Mouse (Mus musculus) retina, postnatal 1 day (tissue): Measurements from ENCODE around the gene Bbs2.
A peak's percentile ranks its signal among the peaks of the same experiment; 100 is the strongest.
"Not testable (repeated sequence)": the region's sequence is repeated elsewhere in the genome, so short reads cannot be mapped to it uniquely, and the experiment has no call there.

Experiments used
- DNase-seq: peaks from one replicate; pipeline ENCODE4 v3.0.0-alpha.2; 2012

Gene Bbs2

GRCm38 (mm10) chr8:94098081-94098974 is at the start of gene Bbs2:
TSS of gene Bbs2 (minus strand) at chr8:94098928.
- DNase-seq, result peak; percentile 99

DNA sequence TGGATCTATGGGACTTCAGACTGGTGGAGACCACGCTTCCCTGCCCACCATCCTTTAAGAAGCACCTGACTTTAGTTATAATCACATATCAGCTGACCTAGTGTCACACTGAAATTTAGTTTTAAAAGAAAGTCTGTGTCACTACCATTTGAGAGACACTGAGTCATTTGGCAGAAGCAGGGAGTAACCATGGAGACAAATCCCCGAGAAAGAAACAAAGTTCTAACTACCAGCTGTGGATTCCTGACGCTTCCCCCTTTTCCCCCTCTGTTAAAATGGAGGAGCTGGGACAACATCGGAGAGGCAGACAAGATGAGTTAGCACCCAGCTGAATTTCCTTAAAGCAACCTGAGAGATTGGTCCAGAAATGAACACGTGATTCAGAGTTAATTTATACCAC is 49.5 kb upstream of the Bbs2 start:
- DNase-seq, result no peak

DNA sequence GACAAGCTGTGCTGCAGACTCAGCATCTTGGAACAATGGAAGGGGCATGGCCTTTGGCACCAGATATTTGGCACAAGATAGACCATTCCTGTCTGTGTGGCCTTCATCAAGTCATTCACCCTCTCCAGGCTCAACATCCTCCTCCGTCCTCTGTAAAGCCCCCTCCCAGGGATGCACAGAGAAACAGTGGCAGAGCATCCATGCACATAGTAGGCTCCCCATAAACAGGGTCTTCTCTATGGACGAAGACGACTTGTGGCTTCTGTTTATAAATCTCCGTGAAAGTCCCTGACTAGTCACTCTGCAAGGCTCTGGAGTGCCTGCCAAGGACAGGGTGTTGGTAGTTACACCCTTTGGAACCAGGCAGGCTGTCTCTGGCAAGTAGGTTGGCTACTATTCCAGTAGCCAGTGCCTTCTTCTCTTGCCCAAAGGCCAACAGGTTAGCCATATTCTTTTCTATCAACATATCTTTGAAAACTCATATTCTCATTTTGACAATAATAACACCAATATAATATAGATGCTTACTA is 41.6 kb upstream of the Bbs2 start:
- DNase-seq, result no peak

GRCm38 (mm10) chr8:94136933-94137332 is 38.2 kb upstream of the Bbs2 start, which contains the start of gene Mt4:
TSS of gene Mt4 (plus strand) at chr8:94137197.
- no peak for DNase-seq

DNA sequence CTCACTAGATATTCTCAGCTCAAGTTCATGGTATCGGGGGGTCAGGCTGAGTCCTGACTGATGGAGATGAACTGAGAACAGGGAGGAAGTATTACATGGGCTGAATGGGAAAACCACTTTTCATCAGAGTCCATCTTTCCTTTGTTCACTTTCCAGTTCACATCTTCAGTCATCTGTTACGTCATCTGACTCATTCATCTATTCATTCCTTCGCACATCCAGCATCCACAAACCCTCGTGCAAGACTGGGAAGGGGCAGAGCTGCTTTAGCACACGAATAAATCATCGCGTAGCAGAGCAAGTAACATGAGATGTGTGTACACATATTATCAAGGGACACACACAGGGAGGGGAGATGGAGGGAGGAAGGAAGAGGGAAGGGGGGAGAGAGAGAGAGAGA is 37.5 kb upstream of the Bbs2 start:
- DNase-seq, result no peak

DNA sequence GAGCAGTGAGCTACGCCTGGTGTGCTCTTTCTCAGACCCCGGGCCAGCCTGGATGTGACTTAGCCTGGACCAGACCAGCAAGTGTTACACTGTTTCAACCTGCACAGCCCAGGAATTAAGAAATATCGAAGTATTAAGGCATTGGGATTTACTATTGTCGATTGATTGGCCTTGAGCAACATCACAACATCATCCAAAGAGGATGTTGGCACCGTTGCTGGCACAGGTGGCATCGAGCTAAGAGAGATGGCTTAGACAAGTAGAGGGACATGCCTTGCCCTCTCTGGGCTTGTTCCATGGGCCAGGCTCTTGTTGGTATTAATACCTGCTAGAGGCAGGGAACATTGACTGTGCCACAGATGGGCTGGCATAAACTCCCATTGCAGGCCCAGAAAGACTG is 36.8 kb upstream of the Bbs2 start:
- DNase-seq, result no peak

DNA sequence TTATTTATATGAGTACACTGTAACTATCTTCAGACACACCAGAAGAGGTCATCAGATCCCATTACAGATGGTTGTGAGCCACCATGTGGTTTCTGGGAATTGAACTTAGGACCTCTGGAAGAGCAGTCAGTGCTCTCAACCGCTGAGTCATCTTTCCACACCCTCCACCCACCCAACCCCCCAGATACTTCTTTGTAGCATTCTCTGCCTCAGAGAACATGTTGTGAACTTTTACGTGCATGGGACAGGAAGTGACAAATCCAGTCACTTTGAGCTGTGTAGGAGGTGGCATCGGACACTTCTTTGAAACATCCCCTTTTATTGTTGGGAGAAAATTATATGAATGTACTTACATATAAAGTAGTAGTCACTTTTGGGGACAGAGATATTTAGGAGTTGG is 35.9 kb upstream of the Bbs2 start:
- DNase-seq, result not testable (repeated sequence)

DNA sequence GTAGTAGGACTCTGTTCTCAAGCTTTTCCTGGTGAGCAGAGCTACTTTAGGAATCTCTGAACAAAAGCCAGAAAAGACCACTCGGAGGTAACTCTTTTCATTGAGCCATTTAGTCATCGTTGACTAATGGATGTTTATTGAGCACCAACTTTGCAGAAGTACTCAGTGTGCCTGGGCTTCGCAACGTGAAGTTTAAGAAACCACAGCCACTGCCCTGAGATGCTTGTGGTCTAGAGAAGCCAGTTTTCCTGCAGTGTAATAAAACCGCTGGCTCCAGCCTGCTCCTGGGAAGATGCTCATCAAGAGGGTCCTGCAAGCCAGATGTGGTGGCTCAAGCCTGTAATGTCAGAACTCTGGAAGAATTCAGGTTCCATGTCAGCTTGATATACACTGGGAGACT is 33.4 kb upstream of the Bbs2 start:
- no peak for DNase-seq

- no peak for DNase-seq
Observed at GRCm38 (mm10) chr8:94130126-94130525, 31.4 kb upstream of the Bbs2 start.

GRCm38 (mm10) chr8:94129133-94129789 is 30.5 kb upstream of the Bbs2 start:
- no peak for DNase-seq

GRCm38 (mm10) chr8:94127711-94128110 is 29.0 kb upstream of the Bbs2 start:
- peak; percentile 71 for DNase-seq

GRCm38 (mm10) chr8:94122711-94123468 is 24.2 kb upstream of the Bbs2 start:
- no peak for DNase-seq

- no peak for DNase-seq
Observed at GRCm38 (mm10) chr8:94121625-94122024, 22.9 kb upstream of the Bbs2 start.

DNA sequence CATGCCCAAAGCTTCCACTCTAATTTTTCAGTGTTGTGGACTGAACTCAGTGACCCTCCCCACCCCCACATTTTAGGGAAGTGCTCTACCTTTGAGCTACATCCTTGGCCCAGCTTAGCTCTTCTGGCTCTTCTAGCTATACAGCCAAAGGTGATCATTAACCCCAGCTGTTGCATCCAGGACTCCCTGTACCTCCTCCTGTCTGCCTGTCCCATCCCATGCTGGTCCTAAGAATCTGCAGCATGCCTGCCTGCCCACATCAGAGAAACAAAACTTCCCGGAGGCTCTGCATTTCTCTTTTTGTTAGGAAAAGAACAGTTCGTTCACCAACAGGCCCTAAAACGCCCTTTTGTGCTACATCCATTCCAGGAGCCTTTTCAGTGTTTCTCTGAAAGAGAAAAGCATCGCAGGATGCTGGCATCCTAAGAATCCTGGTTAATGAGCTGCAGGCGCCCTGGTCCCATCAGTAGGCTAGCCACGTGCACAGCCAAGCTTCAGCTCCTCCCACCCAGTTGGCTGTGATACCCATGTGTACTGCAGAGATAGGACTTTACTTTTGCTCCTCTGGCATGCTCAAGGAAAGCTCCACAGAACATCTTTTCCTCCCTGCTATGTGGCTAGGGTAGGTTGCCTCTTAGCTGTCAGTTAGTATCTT is 20.2 kb upstream of the Bbs2 start:
- DNase-seq, result peak; percentile 48

DNA sequence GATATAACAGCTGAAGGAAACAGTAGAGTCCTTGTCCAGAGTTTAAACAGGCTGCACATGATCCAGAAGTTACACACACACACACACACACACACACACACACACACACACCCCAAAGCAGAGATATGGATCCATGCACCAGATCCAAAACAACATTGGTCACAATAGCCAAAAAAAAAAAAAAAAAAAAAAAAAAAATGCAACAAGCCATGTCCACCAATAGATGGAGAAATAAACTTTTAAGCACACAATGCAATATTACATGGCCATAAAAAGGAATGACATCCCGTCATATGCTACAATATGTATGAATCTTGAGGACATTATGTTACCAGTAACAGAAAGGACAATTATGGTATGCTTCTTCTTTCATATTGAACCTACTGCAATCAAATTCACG is 15.2 kb upstream of the Bbs2 start:
- DNase-seq, result no peak

DNA sequence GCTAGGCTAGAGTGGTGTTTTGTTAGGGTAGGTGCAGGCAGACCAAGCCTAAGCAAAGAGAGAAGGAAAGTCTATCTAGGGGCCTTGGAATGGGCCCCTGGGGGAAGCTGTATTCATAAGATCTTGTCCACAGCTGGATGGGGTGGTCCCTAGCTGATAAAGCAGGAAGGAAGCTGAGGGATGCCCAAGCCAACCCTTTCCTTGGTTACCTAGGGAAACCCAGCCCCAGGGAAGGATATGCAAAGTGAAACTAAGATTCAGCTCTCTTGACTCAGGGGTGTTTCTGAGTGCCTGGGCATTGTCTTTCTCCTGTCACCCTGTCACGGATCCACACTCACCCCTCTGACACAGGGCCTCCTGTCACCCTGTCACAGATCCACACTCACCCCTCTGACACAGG is 14.7 kb upstream of the Bbs2 start:
- no peak for DNase-seq

DNA sequence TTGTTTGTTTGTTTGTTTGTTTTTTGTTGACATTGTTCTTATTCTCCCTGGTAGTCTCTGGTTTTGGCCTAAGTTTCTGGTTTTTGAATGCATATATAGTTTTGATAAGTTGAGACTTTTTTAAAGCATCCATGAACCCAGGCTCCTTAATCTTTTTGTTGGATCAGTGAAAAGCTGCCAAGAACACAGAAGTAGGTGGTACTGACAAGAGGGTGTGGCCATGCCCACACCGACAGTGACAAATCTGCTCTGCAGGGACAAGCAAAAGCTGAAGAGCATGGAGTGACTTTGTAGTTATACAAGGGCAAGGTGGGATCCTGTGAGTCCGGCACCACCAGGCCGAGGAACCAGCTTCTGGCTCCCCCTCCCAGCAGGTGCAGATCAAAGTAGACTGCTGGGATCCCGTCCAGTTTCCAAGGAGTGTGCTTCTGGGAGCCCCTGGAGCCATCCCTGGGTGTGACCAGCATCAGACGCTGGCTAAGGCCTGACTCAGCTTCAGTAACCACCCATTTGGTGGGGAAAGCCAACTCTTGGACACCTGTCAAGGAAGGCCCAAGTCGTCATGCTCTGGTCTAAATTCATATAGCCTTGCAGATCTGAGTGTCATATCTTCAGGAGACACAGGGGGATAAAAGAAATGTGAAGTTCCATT is 11.9 kb upstream of the Bbs2 start:
- no peak for DNase-seq

- no peak for DNase-seq
Observed at GRCm38 (mm10) chr8:94109835-94110234, 11.1 kb upstream of the Bbs2 start.

GRCm38 (mm10) chr8:94109396-94109795 is 10.7 kb upstream of the Bbs2 start:
- no peak for DNase-seq

DNA sequence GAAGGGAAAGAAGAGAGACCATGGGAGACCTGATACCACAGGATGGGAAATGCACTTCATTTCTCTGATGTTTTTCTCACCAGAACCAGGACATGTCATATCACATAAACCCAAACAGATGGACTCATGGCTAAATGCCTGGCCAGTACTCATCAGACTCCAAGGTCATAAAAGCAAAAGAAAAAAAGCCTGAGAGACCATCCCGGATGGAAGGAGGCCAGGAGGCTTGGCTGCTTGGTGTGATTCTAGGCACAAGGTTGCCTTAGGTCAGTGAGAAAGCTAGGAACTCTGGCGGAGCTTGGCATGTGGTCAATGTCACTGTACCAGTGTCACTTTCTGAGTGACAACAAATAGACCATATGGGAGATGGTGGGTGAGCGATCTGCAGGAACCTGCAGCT is 9.1 kb upstream of the Bbs2 start:
- no peak for DNase-seq

DNA sequence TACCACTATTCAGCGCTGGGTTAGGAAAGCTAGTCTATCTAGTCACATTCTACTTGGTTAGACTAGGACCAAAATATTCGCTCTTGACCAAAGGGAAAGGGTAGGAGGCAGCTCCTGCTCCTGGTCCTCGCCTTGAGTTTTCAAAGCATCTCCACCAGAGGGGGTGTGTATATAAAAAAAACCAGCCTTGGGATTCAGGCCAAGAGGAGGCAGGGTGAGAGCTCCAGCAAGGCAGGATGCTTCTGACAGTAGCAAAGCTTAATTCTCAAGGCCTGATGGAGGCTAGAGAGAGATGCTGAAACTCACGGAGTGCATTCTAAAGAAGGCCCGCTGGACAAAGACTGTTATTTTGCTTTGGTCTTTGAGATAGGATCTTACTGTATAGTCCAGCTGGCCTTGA is 5.4 kb upstream of the Bbs2 start:
- DNase-seq, result no peak

DNA sequence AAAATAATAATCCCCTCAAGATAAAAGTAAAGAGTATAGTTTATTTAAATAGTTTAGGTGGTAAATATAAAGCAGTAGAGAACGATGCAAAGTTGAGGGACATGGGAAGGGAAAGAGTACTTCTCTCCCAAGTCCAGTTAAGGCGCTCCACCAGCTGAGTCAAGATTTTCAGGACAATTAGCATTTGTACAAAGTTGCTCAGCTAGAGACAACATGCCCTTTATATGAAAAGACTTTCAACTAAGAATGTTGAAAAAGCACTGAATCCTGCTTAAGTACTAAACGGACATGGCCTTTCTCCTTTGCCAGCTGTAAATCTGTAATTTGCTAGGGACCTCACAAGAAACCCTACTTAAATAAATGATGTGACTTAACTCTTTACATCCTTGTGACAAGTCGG is 268 bp upstream of the Bbs2 start:
- DNase-seq, result peak; percentile 23
